Mouse (Mus musculus) midbrain, embryonic 10.5 days (tissue): ENCODE results near the gene Rgs12. TPM values are rescaled to one million over a fixed set of nuclear protein-coding genes. Genes with fewer than 3 reads are reported as not detected.
A peak's percentile ranks its signal among the peaks of the same experiment; 100 is the strongest.

ENCODE experiments used
- DNase-seq: peaks from one replicate; pipeline ENCODE4 v3.0.0-alpha.2; 2017; ENCODE audit warnings: low spot score
- H3K27ac ChIP-seq: fragments of 300-500 bp; sonication (generic); replicated peaks from 2 replicates; pipeline ENCODE4 v1.5.1; 2016; ENCODE audit warnings: mild to moderate bottlenecking
- H3K27me3 ChIP-seq: fragments of 300-500 bp; sonication (generic); 2 replicates; pipeline ENCODE4 v1.6.1; 2016; ENCODE audit warnings: low read depth, mild to moderate bottlenecking; ENCODE audit not compliant: poor library complexity, severe bottlenecking
- H3K36me3 ChIP-seq: fragments of 300-500 bp; sonication (generic); 2 replicates; pipeline ENCODE4 v1.6.1; 2016; ENCODE audit warnings: mild to moderate bottlenecking, moderate library complexity
- H3K4me1 ChIP-seq: fragments of 300-500 bp; sonication (generic); 2 replicates; pipeline ENCODE4 v1.6.1; 2016
- H3K4me3 ChIP-seq: fragments of 300-500 bp; sonication (generic); 2 replicates; pipeline ENCODE4 v1.5.1; 2016; ENCODE audit warnings: mild to moderate bottlenecking, moderate library complexity
- H3K9me3 ChIP-seq: fragments of 300-500 bp; sonication (generic); replicated peaks from 2 replicates; pipeline ENCODE4 v1.6.1; 2016; ENCODE audit warnings: mild to moderate bottlenecking
- WGBS: fragments of 180-500 bp; shearing (Covaris S2); methylation state at CpG from one replicate; pipeline ENCODE4 v1.1.7; 2016; 5-methylcytosine and 5-hydroxymethylcytosine counted together
- polyA plus RNA-seq: library from polyadenylated mRNA; unstranded; fragments of >200 nt; fragmentation: Nextera tagmentation; extraction: Ambion mirVana; gene quantifications from 2 replicates; pipeline ENCODE4 v1.2.1, GENCODE M21; 2016

The Rgs12 gene
- polyA plus RNA-seq, 1 experiment from 2014 or later = 62.9 TPM

GRCm38 (mm10) chr5:34917234-34917655 lies 32.0 kb upstream of the Rgs12 start:
- no peak overlapping the region for H3K4me3 ChIP-seq
- H3K4me1 ChIP-seq = peaks cover 19% of the 10 kb centered on the region
- H3K36me3 ChIP-seq = peaks cover 3% of the 10 kb centered on the region; the same call in 1 of the 2 replicates
- WGBS = 84% methylated on average over 10 of the region's 10 CpGs
- no peak for DNase-seq
- no peaks in the 10 kb centered on the region for H3K9me3 ChIP-seq
- no peaks in the 10 kb centered on the region for H3K27me3 ChIP-seq
- peak overlapping the region; percentile 78 for H3K27ac ChIP-seq

GRCm38 (mm10) chr5:34918785-34919184 lies 30.5 kb upstream of the Rgs12 start:
- Histone ChIP-seq H3K4me1 (peaks cover 19% of the 10 kb centered on the region), H3K4me3 (no peak overlapping the region), H3K36me3 (peaks cover 11% of the 10 kb centered on the region), H3K9me3 (no peaks in the 10 kb centered on the region), H3K27me3 (no peaks in the 10 kb centered on the region), H3K27ac (peak overlapping the region; percentile 67)
- 89% methylated on average over 3 of the region's 3 CpGs for WGBS
- no peak for DNase-seq

- Histone ChIP-seq H3K9me3 (no peaks in the 10 kb centered on the region), H3K27me3 (no peaks in the 10 kb centered on the region), H3K36me3 (peaks cover 37% of the 10 kb centered on the region), H3K27ac (0 out of 2 replicates have a peak overlapping the region, but pooled peaks have one; percentile 10), H3K4me1 (peaks cover 2% of the 10 kb centered on the region; the same call in 1 of the 2 replicates), H3K4me3 (no peak overlapping the region)
- DNase-seq = no peak
- 82% methylated on average over 6 of the region's 6 CpGs for WGBS
Observed at GRCm38 (mm10) chr5:34922531-34922930, 26.7 kb upstream of the Rgs12 start.

- no peaks in the 10 kb centered on the region for H3K4me1 ChIP-seq
- H3K9me3 ChIP-seq = no peaks in the 10 kb centered on the region
- no peak for DNase-seq
- H3K27ac ChIP-seq = 0 out of 2 replicates have a peak overlapping the region, but pooled peaks have one; percentile 63
- 87% methylated on average over 4 of the region's 4 CpGs for WGBS
- peaks cover 37% of the 10 kb centered on the region for H3K36me3 ChIP-seq
- H3K27me3 ChIP-seq = no peaks in the 10 kb centered on the region
- H3K4me3 ChIP-seq = no peak overlapping the region
Observed at GRCm38 (mm10) chr5:34923920-34924319, 25.3 kb upstream of the Rgs12 start.

GRCm38 (mm10) chr5:34924519-34924918 lies 24.7 kb upstream of the Rgs12 start:
- H3K9me3 ChIP-seq = no peaks in the 10 kb centered on the region
- no peak overlapping the region for H3K4me3 ChIP-seq
- peaks cover 37% of the 10 kb centered on the region for H3K36me3 ChIP-seq
- 94% methylated on average over 7 of the region's 7 CpGs for WGBS
- H3K27me3 ChIP-seq = no peaks in the 10 kb centered on the region
- no peak for DNase-seq
- 0 out of 2 replicates have a peak overlapping the region, but pooled peaks have one; percentile 63 for H3K27ac ChIP-seq
- H3K4me1 ChIP-seq = no peaks in the 10 kb centered on the region

- no peak overlapping the region for H3K4me3 ChIP-seq
- no peak overlapping the region for H3K27ac ChIP-seq
- H3K27me3 ChIP-seq = no peaks in the 10 kb centered on the region
- H3K9me3 ChIP-seq = no peaks in the 10 kb centered on the region
- 85% methylated on average over 4 of the region's 4 CpGs for WGBS
- peaks cover 24% of the 10 kb centered on the region for H3K4me1 ChIP-seq
- peaks cover 34% of the 10 kb centered on the region for H3K36me3 ChIP-seq
- DNase-seq = no peak
Observed at GRCm38 (mm10) chr5:34927648-34928047, 21.6 kb upstream of the Rgs12 start.

GRCm38 (mm10) chr5:34930151-34930975 lies 18.9 kb upstream of the Rgs12 start:
- WGBS = 81% methylated on average over 9 of the region's 9 CpGs
- H3K4me1 ChIP-seq = peaks cover 28% of the 10 kb centered on the region
- no peak overlapping the region for H3K4me3 ChIP-seq
- H3K36me3 ChIP-seq = peaks cover 10% of the 10 kb centered on the region; the same call in 1 of the 2 replicates
- DNase-seq = no peak
- no peaks in the 10 kb centered on the region; the same call in 1 of the 2 replicates for H3K9me3 ChIP-seq
- H3K27me3 ChIP-seq = no peaks in the 10 kb centered on the region
- H3K27ac ChIP-seq = peak overlapping the region; percentile 80

- Histone ChIP-seq H3K9me3 (no peaks in the 10 kb centered on the region; the same call in 1 of the 2 replicates), H3K4me3 (no peak overlapping the region), H3K36me3 (peaks cover 6% of the 10 kb centered on the region; the same call in 1 of the 2 replicates), H3K4me1 (peaks cover 28% of the 10 kb centered on the region), H3K27ac (peak overlapping the region; percentile 80), H3K27me3 (no peaks in the 10 kb centered on the region)
- DNase-seq = no peak
- 81% methylated on average over 2 of the region's 2 CpGs for WGBS
Observed at GRCm38 (mm10) chr5:34931091-34931490, 18.2 kb upstream of the Rgs12 start.

GRCm38 (mm10) chr5:34931516-34932457 lies 17.5 kb upstream of the Rgs12 start:
- no peaks in the 10 kb centered on the region for H3K27me3 ChIP-seq
- peaks cover 28% of the 10 kb centered on the region for H3K4me1 ChIP-seq
- no peak overlapping the region for H3K4me3 ChIP-seq
- H3K36me3 ChIP-seq = no peaks in the 10 kb centered on the region
- DNase-seq = no peak
- no peaks in the 10 kb centered on the region; the same call in 1 of the 2 replicates for H3K9me3 ChIP-seq
- 74% methylated on average over 11 of the region's 11 CpGs for WGBS
- peak overlapping the region; percentile 80 for H3K27ac ChIP-seq

- Histone ChIP-seq H3K4me3 (no peak overlapping the region), H3K4me1 (peaks cover 28% of the 10 kb centered on the region), H3K27me3 (no peaks in the 10 kb centered on the region), H3K27ac (peak overlapping the region; percentile 80), H3K36me3 (no peaks in the 10 kb centered on the region), H3K9me3 (no peaks in the 10 kb centered on the region; the same call in 1 of the 2 replicates)
- no peak for DNase-seq
- 42% methylated on average over 4 of the region's 4 CpGs for WGBS
Observed at GRCm38 (mm10) chr5:34932458-34932806, 16.8 kb upstream of the Rgs12 start.

- Histone ChIP-seq H3K4me1 (peaks cover 32% of the 10 kb centered on the region), H3K9me3 (no peaks in the 10 kb centered on the region; the same call in 1 of the 2 replicates), H3K36me3 (no peaks in the 10 kb centered on the region), H3K27ac (no peak overlapping the region), H3K4me3 (no peak overlapping the region), H3K27me3 (no peaks in the 10 kb centered on the region)
- 100% methylated on average over 1 of the region's 1 CpGs for WGBS
- no peak for DNase-seq
Observed at GRCm38 (mm10) chr5:34933461-34933860, 15.8 kb upstream of the Rgs12 start.

GRCm38 (mm10) chr5:34941710-34942470 lies 7.4 kb upstream of the Rgs12 start:
- Histone ChIP-seq H3K27me3 (no peaks in the 10 kb centered on the region), H3K4me1 (peaks cover 55% of the 10 kb centered on the region), H3K36me3 (no peaks in the 10 kb centered on the region), H3K4me3 (0 out of 2 replicates have a peak overlapping the region, but pooled peaks have one; percentile 0), H3K9me3 (no peaks in the 10 kb centered on the region), H3K27ac (peak overlapping the region; percentile 82)
- peak; percentile 85 for DNase-seq
- WGBS = 29% methylated on average over 10 of the region's 10 CpGs
